Mouse (Mus musculus) v-Abl transformed pro-B cells (cell line): ENCODE data around the gene Acsf3.

ENCODE experiments used
- in situ Hi-C, 2 experiments: fragments of 400-800 bp; cut with MboI; formaldehyde crosslinking; loops; one replicate each; pipeline ENCODE4 v1.15.1; 2025; ENCODE audit not compliant: unreplicated experiment in 2 of 2

Gene Acsf3

DNA sequence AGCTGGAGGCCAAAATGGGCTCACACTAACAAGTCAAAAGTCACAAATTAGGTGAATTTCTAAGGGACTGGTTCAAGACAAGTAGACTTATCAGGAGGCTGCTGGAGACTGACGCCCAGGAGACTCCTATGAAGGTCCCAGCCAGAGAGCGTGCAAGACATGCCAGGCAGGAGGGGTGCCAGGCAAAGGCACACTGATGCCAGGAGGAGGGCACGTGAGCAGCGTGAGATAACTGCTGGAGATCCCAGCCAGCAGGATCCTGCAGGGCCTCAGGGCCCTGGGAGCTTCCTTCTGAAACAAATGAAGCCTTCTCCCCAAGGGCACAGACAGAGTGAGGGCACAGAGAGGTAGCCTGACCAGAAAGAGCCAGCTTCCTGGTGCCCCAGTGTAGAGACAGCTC is 32.6 kb downstream of the Acsf3 start:
- in situ Hi-C loops: no loop called here

- in situ Hi-C loops: no loop called here
Measured at GRCm38 (mm10) chr8:122810376-122810775, 35.1 kb downstream of the Acsf3 start.

- in situ Hi-C loops: no loop called here
Measured at GRCm38 (mm10) chr8:122811870-122812494, 36.7 kb downstream of the Acsf3 start.

DNA sequence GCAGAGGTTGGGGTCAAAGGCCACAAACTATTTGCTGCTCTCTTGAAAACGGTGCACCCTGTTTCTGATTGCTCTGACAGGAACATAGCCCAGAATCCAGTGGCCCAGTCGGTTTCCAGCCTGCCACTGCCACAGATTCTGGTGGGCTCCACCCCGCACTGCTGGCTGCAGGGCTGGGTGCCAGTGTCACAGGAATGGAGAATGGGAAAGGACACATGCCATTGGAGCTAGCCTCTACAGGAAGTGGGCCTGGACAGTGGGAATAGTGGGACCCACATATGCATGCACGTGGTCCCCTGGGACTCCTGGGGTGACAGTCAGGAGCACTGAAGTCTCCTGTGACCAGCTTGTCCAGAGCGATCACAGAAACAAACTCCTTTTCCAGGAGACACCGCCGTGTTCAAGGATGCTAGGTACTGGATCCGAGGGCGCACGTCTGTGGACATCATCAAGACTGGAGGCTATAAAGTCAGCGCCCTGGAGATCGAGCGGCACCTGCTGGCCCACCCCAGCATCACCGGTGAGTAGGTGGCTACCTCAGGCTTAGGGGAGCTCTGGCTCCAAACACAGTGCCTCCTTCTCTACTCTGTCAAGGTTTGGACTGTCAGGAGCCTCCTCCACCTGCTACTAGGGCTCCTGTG is 37.4 kb downstream of the Acsf3 start:
- in situ Hi-C loops: no loop called here

- in situ Hi-C loops: no loop called here
Measured at GRCm38 (mm10) chr8:122814608-122815007, 39.3 kb downstream of the Acsf3 start.

DNA sequence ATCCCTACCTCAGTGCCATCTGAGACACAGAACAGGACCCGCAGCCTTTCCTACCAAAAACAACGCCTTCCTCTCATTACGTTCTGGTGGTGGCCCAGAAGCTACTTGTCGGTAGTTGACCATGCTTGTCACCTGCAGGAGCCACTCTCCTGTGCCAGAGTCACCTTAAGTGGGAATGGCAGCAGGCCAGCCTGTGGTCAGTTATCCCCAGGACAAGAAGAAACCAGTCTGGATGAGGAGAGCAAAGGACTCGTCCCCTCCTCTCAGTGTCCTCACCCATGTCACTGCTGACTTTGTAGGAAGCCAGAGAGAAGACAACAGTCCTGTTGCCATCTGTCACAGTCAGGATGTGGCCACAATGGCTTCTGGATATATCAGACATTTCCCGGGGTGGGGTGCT is 41.7 kb downstream of the Acsf3 start:
- in situ Hi-C loops: no loop called here

DNA sequence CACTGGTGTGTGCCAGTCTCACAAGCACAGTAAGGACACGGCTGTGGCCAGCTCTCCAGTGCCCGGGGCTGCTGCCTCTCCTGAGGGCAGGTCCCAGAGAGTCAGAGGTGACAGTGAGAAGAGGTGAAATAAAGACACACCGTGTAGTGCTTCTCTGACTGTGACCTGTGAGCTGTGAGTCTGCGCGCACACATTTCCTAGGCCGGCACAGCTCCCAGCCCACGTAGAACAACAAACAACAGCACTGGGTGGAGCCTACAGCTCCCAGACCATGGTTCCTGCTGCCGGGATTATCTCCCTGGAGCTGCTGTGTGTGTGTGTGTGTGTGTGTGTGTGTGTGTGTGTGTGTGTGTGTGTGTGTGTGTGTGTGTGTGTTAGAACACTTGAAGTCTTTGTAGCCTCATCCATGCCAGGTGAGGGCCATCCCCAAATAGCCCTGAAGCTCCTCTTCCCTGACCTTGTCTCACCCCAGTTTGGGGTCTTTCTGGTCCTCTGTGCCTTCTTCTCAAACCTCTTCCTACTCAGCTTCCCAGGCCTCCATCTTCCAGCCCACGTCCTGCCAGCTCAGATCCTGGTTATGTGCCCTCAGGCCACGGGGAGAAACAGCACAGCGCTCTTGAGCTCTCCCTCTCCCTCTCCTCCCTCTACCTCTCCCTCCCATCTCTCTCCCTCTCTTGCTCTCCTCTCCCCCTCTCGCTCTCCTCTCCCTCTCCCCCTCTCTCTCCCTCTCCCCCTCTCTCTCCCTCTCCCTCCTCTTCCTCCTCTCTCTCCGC is 42.6 kb downstream of the Acsf3 start:
- in situ Hi-C loops: no loop called here

- in situ Hi-C loops: no loop called here
Measured at GRCm38 (mm10) chr8:122819776-122820175, 44.5 kb downstream of the Acsf3 start.

- in situ Hi-C loops: no loop called here
Measured at GRCm38 (mm10) chr8:122824571-122824970, 49.3 kb downstream of the Acsf3 start.

DNA sequence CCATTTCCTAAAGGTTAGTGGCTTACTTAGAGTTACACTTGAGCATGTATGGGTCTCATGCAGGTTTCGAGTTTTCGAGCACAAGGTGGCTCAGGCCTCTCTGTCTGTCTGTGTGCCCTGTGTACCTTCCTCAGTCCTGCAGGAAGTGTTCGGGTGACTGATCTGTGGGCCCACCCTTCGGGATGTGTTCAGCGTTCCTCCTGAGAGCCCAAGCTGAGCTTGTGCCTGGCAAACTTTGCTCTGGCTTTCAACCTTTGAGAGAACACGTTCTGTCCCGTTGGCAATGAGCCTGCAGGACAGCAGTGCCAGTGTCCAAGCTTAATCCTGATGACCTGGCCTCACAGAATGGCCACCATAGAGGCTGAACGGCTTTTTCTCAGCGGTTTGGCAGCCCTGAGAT is 49.7 kb downstream of the Acsf3 start:
- in situ Hi-C loops: loop anchor here in 1 of 2 experiments (5.0 kb wide), 2 partner anchors 203 to 323 kb away; partner anchors contain the start of gene Pabpn1l

- in situ Hi-C loops: loop anchor here in 1 of 2 experiments (5.0 kb wide), 2 partner anchors 203 to 323 kb away; partner anchors contain the start of gene Pabpn1l
Measured at GRCm38 (mm10) chr8:122825408-122825807, 50.1 kb downstream of the Acsf3 start.

GRCm38 (mm10) chr8:122829396-122829795 is 54.1 kb downstream of the Acsf3 start:
- in situ Hi-C loops: loop anchor here in 1 of 2 experiments (5.0 kb wide), 2 partner anchors 207 to 327 kb away; partner anchors contain the start of gene Pabpn1l

DNA sequence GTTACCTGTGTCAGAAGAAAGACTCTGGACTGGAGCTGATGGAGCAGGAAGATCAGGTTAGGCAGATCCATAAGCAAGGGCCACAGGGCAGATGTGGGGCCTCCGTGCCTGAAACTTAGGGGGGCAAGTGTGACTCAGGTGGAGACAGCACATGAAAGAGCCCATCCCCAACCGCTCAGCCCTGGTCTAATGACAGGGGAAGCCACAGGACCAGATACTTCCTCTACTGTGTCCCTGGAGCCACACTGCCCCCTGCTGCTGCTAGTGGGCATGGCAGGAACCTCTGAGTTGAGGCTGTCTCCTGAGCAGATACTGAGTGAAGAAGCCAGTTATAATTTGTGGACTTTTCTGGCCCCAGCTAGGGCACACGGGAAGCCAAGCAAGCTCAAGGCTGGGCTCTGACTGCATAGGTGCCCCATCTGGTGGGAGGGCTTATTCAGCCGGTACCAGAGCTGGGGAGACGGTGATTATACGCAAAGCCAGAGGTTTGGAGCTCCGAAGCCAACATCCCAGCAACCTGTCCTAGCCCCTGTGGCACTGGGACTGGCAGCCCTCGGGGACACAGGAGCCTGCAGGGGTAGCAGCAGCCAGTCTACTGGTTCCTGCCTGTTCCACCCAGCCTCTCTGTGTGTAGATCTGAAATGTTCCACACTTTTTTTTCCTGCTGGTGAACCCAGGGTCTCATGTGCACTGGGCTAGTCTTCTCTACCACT is 55.2 kb downstream of the Acsf3 start:
- in situ Hi-C loops: loop anchor here (5.0 to 10.0 kb wide), 4 partner anchors 213 to 454 kb away; no protein-coding TSS in a partner anchor

GRCm38 (mm10) chr8:122834416-122834815 is 59.1 kb downstream of the Acsf3 start:
- in situ Hi-C loops: loop anchor here (5.0 to 10.0 kb wide), 4 partner anchors 217 to 450 kb away; no protein-coding TSS in a partner anchor

- in situ Hi-C loops: loop anchor here (5.0 to 10.0 kb wide), 5 partner anchors 218 to 450 kb away; no protein-coding TSS in a partner anchor
Measured at GRCm38 (mm10) chr8:122834971-122835370, 59.7 kb downstream of the Acsf3 start.

DNA sequence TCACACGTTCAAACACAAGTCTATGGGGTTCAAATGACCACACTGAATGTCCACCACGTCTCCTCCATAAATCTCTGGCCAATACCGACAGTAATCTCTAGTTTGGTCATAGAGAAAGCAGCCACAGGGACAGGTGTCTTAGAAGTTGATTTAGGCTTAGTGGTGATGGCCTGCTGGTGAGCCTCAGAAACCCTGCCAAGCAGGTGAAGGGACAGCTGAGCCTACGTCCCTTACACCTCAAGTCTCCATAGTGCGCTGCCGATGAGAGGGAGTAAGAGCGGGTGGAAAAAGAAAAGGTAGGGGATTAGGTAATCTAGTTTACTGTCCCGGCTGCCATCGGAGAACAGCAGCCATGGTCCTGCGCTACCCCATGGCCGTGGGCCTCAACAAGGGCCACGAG is 60.9 kb downstream of the Acsf3 start:
- in situ Hi-C loops: loop anchor here (5.0 to 10.0 kb wide), 3 partner anchors 359 to 449 kb away; no protein-coding TSS in a partner anchor

GRCm38 (mm10) chr8:122836696-122837095 is 61.4 kb downstream of the Acsf3 start:
- in situ Hi-C loops: loop anchor here (5.0 to 10.0 kb wide), 3 partner anchors 358 to 448 kb away; no protein-coding TSS in a partner anchor

GRCm38 (mm10) chr8:122844161-122844560 is 68.9 kb downstream of the Acsf3 start:
- in situ Hi-C loops: no loop called here

- in situ Hi-C loops: no loop called here
Measured at GRCm38 (mm10) chr8:122845662-122846061, 70.4 kb downstream of the Acsf3 start.

DNA sequence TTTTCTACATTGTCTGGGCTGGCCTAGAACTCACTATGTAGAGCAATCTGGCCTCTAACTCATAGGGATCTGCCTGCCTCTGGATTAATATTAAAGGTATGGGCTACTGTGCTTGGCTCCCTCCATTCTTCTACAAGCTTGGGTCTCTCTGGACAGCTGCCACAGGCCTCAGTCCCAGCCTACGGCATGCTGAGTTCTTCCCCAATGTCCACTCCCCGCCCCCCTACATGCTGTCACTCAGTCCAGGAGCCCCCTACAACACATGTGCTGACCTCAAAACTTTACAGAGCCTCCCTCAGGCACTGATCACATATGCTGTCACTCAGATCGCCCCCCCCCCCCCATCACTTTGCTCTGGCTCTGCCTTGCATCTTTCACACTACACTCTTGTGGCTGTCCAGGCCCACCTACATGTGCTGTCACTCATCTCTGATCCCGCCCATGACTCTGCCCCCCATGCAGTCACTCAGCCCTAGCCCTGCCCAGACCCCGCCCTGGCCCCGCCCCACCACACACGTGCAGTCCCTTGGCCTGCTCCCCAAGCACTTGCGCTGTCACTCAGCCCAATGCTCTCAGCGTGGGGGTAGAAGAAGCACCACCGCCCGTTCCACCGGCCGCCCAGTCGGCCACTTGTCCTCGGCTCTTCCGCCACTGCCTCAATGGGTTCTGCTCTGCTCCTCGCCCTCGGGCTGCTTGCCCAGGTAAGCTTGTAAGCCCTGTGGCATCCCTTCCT is 72.7 kb downstream of the Acsf3 start, which contains the start of gene Cdh15:
Cdh15 (plus strand) TSS at position 138 of the 733 bp plus-strand sequence.
- in situ Hi-C loops: no loop called here
